Mouse (Mus musculus) midbrain, embryonic 10.5 days (tissue): Measurements from ENCODE around the gene Mat2b. TPM values are rescaled to one million over a fixed set of nuclear protein-coding genes. Genes with fewer than 3 reads are reported as not detected.
"Not testable (repeated sequence)": the region's sequence is repeated elsewhere in the genome, so short reads cannot be mapped to it uniquely, and the experiment has no call there.

ENCODE experiments used
- DNase-seq: peaks from one replicate; pipeline ENCODE4 v3.0.0-alpha.2; 2017; ENCODE audit warnings: low spot score
- H3K27ac ChIP-seq: fragments of 300-500 bp; sonication (generic); replicated peaks from 2 replicates; pipeline ENCODE4 v1.5.1; 2016; ENCODE audit warnings: mild to moderate bottlenecking
- H3K27me3 ChIP-seq: fragments of 300-500 bp; sonication (generic); 2 replicates; pipeline ENCODE4 v1.6.1; 2016; ENCODE audit warnings: low read depth, mild to moderate bottlenecking; ENCODE audit not compliant: poor library complexity, severe bottlenecking
- H3K36me3 ChIP-seq: fragments of 300-500 bp; sonication (generic); 2 replicates; pipeline ENCODE4 v1.6.1; 2016; ENCODE audit warnings: mild to moderate bottlenecking, moderate library complexity
- H3K4me1 ChIP-seq: fragments of 300-500 bp; sonication (generic); 2 replicates; pipeline ENCODE4 v1.6.1; 2016
- H3K4me3 ChIP-seq: fragments of 300-500 bp; sonication (generic); 2 replicates; pipeline ENCODE4 v1.5.1; 2016; ENCODE audit warnings: mild to moderate bottlenecking, moderate library complexity
- H3K9me3 ChIP-seq: fragments of 300-500 bp; sonication (generic); replicated peaks from 2 replicates; pipeline ENCODE4 v1.6.1; 2016; ENCODE audit warnings: mild to moderate bottlenecking
- WGBS: fragments of 180-500 bp; shearing (Covaris S2); methylation state at CpG from one replicate; pipeline ENCODE4 v1.1.7; 2016; 5-methylcytosine and 5-hydroxymethylcytosine counted together
- polyA plus RNA-seq: library from polyadenylated mRNA; unstranded; fragments of >200 nt; fragmentation: Nextera tagmentation; extraction: Ambion mirVana; gene quantifications from 2 replicates; pipeline ENCODE4 v1.2.1, GENCODE M21; 2016

The Mat2b gene
- polyA plus RNA-seq, result 100 and 103 TPM in 2 replicates

GRCm38 (mm10) chr11:40695103-40695502, at the start of gene Mat2b:
Gene Mat2b (minus strand): TSS chr11:40695203.
- Histone ChIP-seq H3K27ac (peak within 1 kb of the TSS; percentile 98), H3K27me3 (no peaks in the 10 kb centered on the region), H3K4me1 (peaks cover 31% of the 10 kb centered on the region), H3K36me3 (peaks cover 8% of the 10 kb centered on the region), H3K9me3 (no peaks in the 10 kb centered on the region), H3K4me3 (peak within 1 kb of the TSS; percentile 88)
- 89% methylated on average over 9 of the region's 9 CpGs for WGBS
- DNase-seq, result no peak

- Histone ChIP-seq H3K4me3 (no peak overlapping the region), H3K4me1 (no peaks in the 10 kb centered on the region), H3K36me3 (peaks cover 30% of the 10 kb centered on the region), H3K27ac (no peak overlapping the region), H3K9me3 (no peaks in the 10 kb centered on the region), H3K27me3 (no peaks in the 10 kb centered on the region)
- DNase-seq, result no peak
- 81% methylated on average over 3 of the region's 3 CpGs for WGBS
Measured at GRCm38 (mm10) chr11:40744348-40744747, 49.3 kb upstream of the Mat2b start.

GRCm38 (mm10) chr11:40741605-40742262, 46.7 kb upstream of the Mat2b start:
- Histone ChIP-seq H3K36me3 (peaks cover 52% of the 10 kb centered on the region), H3K9me3 (no peaks in the 10 kb centered on the region), H3K27ac (no peak overlapping the region), H3K27me3 (no peaks in the 10 kb centered on the region), H3K4me3 (no peak overlapping the region), H3K4me1 (no peaks in the 10 kb centered on the region)
- WGBS, result 92% methylated on average over 12 of the region's 12 CpGs
- DNase-seq, result no peak

GRCm38 (mm10) chr11:40737369-40737768, 42.4 kb upstream of the Mat2b start:
- Histone ChIP-seq H3K27me3 (no peaks in the 10 kb centered on the region), H3K9me3 (no peaks in the 10 kb centered on the region), H3K4me3 (no peak overlapping the region), H3K36me3 (peaks cover 68% of the 10 kb centered on the region), H3K27ac (no peak overlapping the region), H3K4me1 (peaks cover 20% of the 10 kb centered on the region)
- 91% methylated on average over 3 of the region's 3 CpGs for WGBS
- DNase-seq, result no peak

- no peak for DNase-seq
- Histone ChIP-seq H3K27me3 (no peaks in the 10 kb centered on the region), H3K4me3 (peak overlapping the region; percentile 91), H3K36me3 (peaks cover 59% of the 10 kb centered on the region), H3K27ac (peak overlapping the region; percentile 97), H3K4me1 (peaks cover 43% of the 10 kb centered on the region), H3K9me3 (no peaks in the 10 kb centered on the region)
- 5% methylated on average over 11 of the region's 11 CpGs for WGBS
Measured at GRCm38 (mm10) chr11:40734251-40734752, 39.3 kb upstream of the Mat2b start.

- DNase-seq, result peak; percentile 95
- H3K4me1 ChIP-seq, result peaks cover 43% of the 10 kb centered on the region
- H3K9me3 ChIP-seq, result no peaks in the 10 kb centered on the region
- H3K27me3 ChIP-seq, result no peaks in the 10 kb centered on the region
- peaks cover 59% of the 10 kb centered on the region for H3K36me3 ChIP-seq
- under 1% methylated on average over 52 of the region's 52 CpGs for WGBS
- H3K27ac ChIP-seq, result peak within 1 kb of the TSS; percentile 97
- peak within 1 kb of the TSS; percentile 91 for H3K4me3 ChIP-seq
Measured at GRCm38 (mm10) chr11:40733339-40734174, 38.6 kb upstream of the Mat2b start, which contains the start of the genes Hmmr and Nudcd2. Gene Hmmr (minus strand): TSS chr11:40733422. Gene Nudcd2 (plus strand): TSS chr11:40733667.

GRCm38 (mm10) chr11:40732997-40733338, 38.0 kb upstream of the Mat2b start:
- Histone ChIP-seq H3K27ac (peak overlapping the region; percentile 97), H3K4me1 (peaks cover 43% of the 10 kb centered on the region), H3K36me3 (peaks cover 59% of the 10 kb centered on the region), H3K4me3 (peak overlapping the region; percentile 91), H3K27me3 (no peaks in the 10 kb centered on the region), H3K9me3 (no peaks in the 10 kb centered on the region)
- WGBS, result 2% methylated on average over 14 of the region's 14 CpGs
- DNase-seq, result no peak

GRCm38 (mm10) chr11:40718324-40718723, 23.3 kb upstream of the Mat2b start:
- H3K27me3 ChIP-seq, result no peaks in the 10 kb centered on the region
- H3K4me3 ChIP-seq, result no peak overlapping the region
- H3K9me3 ChIP-seq, result no peaks in the 10 kb centered on the region
- no peak for DNase-seq
- H3K4me1 ChIP-seq, result no peaks in the 10 kb centered on the region
- no peak overlapping the region for H3K27ac ChIP-seq
- peaks cover 100% of the 10 kb centered on the region for H3K36me3 ChIP-seq

- peaks cover 100% of the 10 kb centered on the region for H3K36me3 ChIP-seq
Measured at GRCm38 (mm10) chr11:40715524-40715923, 20.5 kb upstream of the Mat2b start.

GRCm38 (mm10) chr11:40713858-40714257, 18.9 kb upstream of the Mat2b start:
- H3K4me3 ChIP-seq, result no peak overlapping the region
- no peak for DNase-seq
- no peaks in the 10 kb centered on the region for H3K9me3 ChIP-seq
- H3K27me3 ChIP-seq, result no peaks in the 10 kb centered on the region
- peaks cover 100% of the 10 kb centered on the region for H3K36me3 ChIP-seq
- H3K4me1 ChIP-seq, result no peaks in the 10 kb centered on the region
- H3K27ac ChIP-seq, result no peak overlapping the region
- WGBS, result 95% methylated on average over 8 of the region's 8 CpGs

More at GRCm38 (mm10) chr11:40715524-40715923, 20.5 kb upstream of the Mat2b start:
- Histone ChIP-seq H3K27me3 (no peaks in the 10 kb centered on the region), H3K9me3 (no peaks in the 10 kb centered on the region), H3K4me3 (no peak overlapping the region), H3K27ac (no peak overlapping the region), H3K4me1 (no peaks in the 10 kb centered on the region)
- no peak for DNase-seq
- 93% methylated on average over 5 of the region's 5 CpGs for WGBS

GRCm38 (mm10) chr11:40709899-40710298, 14.9 kb upstream of the Mat2b start:
- not testable (repeated sequence) for H3K4me1 ChIP-seq, DNase-seq, H3K27ac ChIP-seq, H3K4me3 ChIP-seq, H3K9me3 ChIP-seq, H3K27me3 ChIP-seq
- peaks cover 100% of the 10 kb centered on the region for H3K36me3 ChIP-seq
- WGBS, result 90% methylated on average over 6 of the region's 6 CpGs

GRCm38 (mm10) chr11:40694311-40695087, 504 bp downstream of the Mat2b start:
- peak; percentile 75 for DNase-seq
- WGBS, result under 1% methylated on average over 31 of the region's 31 CpGs
- peaks cover 31% of the 10 kb centered on the region for H3K4me1 ChIP-seq
- no peaks in the 10 kb centered on the region for H3K9me3 ChIP-seq
- H3K4me3 ChIP-seq, result peak overlapping the region; percentile 88
- peaks cover 2% of the 10 kb centered on the region for H3K36me3 ChIP-seq
- peak overlapping the region; percentile 98 for H3K27ac ChIP-seq
- H3K27me3 ChIP-seq, result no peaks in the 10 kb centered on the region
